Mouse (Mus musculus): Measurements from ENCODE around the gene Vwa5b1. TPM values are rescaled to one million over a fixed set of nuclear protein-coding genes. Genes with fewer than 3 reads are reported as not detected.
A peak's percentile ranks its signal among the peaks of the same experiment; 100 is the strongest.

Vwa5b1 gene
- total RNA-seq, 4 experiments from 2014 or later: 2.8 to 5.0 (median 3.6) TPM

DNA sequence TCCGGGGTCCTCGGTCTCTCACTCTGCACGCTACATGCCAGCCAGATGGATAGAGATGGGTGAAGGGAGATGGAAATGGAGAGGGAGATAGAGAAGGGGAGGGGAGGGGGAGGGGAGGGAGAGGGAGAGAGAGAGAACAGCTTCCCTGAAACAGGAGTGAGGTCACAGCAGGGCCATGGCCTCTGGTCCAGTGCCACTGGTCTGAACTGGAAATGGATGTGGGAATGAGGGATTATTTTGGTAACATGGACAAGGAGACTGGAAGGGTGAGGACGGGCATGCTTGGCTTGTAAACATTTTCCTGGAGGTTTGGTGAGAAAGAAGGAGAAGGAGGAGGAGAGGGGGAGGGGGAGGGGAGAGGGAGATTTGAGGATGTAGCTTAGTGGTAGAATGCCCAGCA is 59.0 kb downstream of the Vwa5b1 start:
- no peak for DNase-seq (ENCODE audit: low spot score in 2 of 2)

DNA sequence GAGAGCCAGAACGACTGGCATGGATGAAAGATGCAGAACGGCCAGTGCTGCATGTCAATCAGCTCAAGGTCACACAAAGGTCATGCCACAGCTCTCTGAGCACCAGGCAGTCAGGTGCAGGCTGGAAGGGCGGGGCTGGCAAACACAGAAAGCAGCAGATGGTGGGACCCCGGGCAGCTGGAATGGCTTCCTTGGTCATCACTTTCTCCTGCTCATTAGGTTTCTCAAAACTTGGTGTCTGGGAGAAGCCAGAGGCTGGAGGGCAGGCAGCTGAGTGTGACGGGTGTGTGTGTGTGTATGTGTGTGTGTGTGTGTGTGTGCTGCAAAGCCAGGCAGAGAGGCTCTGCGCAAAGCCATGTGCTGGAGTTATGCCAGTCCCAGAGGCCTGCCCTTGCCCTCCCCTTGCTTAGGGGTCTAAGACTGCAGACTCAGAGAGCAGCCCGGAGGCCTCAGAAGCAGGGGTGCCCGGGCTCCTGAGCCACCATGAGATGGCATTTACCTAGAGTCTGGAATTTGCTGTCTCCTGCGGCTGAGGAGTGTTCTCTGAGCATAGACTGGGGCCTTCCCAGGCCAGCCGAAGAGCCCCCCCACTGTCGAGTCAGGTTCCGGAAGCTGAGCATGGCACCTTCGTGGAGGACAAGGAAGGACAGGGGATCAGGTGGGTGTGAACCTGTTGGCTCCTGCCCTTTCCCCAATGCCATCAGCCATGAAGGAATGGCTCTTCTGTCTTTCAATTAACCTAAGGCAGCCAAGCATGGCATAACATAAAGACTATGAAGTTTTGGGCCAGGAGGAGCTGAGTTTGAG is 60.7 kb downstream of the Vwa5b1 start:
- no peak for DNase-seq (ENCODE audit: low spot score in 2 of 2)

DNA sequence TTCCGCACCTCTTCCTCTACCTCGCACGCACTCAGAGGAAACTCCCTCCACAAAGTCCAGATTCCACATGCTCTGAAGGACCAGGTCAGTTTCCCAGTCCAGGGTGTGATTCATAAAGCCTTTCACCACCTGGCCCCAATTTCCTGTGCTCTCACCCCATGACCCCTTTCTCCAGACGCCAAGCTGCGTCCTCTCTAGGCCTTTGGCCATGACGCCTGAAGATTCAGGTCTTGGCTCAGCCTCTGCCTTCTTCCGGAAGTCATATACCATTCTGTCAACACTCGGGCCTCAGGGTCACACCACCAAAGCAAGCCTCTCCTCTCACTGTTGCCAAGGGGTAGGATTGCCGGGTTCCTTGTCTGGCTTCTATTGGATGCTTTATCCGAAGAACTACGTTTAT is 65.8 kb downstream of the Vwa5b1 start:
- no peak for DNase-seq (ENCODE audit: low spot score in 2 of 2)

DNA sequence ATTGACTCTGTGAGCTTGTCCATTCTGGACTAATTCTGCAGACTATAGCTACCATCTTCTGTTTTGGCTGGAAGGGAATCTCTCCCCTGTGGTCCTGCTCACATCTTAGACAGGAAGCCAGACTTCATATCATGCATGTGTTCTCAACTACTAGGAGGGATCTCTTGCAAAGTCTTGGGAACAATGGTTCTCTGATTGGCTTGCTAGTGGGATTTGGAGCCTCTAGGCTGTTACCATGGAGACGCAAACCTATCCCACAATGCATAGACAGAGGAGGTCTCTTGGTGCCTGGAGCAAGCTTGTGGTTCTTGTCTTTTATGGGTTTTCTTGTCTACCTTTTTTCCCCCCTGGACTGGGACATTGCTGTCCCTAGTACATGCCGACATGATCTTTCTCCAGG is 67.4 kb downstream of the Vwa5b1 start:
- no peak for DNase-seq (ENCODE audit: low spot score in 2 of 2)

DNA sequence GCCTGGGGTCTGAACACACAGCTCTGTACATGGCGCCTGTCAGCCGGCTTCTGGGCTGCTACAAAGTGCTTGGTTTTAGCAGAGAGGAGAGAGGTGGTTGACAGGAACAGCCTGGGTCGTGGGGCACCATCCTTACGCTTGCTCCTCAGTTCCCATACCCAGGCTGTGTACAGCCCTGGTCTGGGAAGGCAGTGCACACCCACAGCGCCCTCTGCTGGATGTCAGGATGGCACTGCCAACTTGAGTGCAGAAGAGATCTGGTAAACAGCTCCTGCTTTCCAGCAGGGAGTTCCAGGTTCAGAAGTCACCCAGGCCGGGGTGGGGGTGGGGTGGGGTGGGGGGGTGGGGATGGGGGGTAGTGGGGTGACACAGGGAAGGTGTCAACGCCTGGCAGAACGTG is 73.7 kb downstream of the Vwa5b1 start:
- peak; percentile 79 to 90 for DNase-seq (ENCODE audit: low spot score in 2 of 2)

DNA sequence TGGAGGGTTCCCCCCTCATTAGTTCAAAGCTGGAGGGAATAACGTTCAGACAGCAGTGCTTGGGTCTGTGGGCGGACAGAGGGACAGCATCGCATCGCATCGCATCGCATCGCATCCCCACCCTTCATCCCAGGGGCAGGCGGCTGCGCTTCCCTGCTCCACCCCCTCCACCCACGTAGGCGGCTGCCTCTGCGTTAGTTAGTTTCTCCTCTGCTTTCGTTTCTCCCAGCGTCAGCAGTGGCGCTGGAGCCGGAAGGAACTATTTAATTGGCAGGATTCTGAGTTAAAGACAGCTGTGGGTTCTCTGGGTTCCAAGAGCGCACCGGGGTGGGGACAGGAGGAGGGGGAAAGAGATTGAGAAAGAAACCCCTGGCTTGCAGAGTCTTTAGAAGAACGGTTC is 80.2 kb downstream of the Vwa5b1 start:
- DNase-seq (ENCODE audit: low spot score in 2 of 2): peak in 1 of 2 experiments; percentile 49

DNA sequence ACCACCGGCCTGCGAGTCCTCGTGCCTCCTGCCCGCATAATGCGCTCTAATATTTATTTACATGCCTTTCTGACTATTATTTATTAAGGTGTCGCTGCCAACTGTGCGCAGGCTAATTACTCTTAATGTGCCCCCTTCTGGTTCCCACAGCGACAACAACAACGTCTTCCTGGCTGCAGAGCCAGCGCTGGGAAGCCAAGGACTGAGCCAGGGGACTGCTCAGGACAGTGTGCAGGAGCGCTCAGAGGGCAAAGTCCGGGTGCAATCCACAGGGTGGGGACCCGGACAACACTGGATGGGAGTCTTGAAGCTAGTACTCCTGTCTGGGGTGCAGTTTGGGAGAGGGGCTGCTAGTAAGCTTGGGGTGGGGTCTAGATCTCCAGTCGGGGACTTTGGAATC is 80.8 kb downstream of the Vwa5b1 start:
- no peak for DNase-seq (ENCODE audit: low spot score in 2 of 2)

DNA sequence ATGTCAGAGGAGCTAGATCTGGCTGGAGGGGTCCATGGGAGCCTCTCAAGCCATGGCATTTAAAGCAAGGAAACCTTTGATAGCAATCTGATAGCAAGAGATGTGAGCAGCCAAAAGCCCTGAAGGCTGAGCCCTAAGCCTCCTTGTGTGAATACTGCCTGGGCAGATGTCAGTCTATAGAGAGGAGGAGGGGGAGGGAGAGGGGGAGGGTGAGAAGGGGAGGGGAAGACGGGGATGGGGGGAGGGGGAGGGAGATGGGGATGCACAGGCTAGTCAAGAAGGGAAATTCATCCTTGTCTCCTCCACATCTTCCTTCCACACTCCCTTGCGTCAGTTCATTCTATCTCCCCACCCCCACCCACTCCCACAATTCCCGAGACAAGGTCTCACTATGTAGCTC is 81.4 kb downstream of the Vwa5b1 start:
- DNase-seq (ENCODE audit: low spot score in 2 of 2): no peak

DNA sequence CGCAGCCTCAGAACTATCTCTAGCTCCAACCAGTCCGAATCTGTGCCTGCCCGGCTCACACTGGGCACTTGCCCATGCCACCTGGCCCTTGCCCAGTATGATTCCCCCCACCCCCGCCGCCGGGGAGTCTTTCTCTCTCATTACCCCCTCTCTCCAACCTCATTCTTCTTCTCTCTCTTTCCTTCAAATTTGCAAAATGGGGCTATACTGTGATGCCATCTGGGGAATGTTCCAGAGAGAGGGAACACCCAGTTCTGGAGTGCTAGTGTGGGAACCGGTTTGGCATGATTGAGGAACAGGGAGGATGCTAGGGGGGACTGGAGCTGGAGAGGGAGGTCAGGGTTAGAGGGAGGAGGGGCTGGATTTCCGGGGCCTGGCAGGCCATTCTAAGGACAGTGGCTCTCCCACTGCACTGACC is 82.2 kb downstream of the Vwa5b1 start:
- peak; percentile 51 to 58 for DNase-seq (ENCODE audit: low spot score in 2 of 2)

DNA sequence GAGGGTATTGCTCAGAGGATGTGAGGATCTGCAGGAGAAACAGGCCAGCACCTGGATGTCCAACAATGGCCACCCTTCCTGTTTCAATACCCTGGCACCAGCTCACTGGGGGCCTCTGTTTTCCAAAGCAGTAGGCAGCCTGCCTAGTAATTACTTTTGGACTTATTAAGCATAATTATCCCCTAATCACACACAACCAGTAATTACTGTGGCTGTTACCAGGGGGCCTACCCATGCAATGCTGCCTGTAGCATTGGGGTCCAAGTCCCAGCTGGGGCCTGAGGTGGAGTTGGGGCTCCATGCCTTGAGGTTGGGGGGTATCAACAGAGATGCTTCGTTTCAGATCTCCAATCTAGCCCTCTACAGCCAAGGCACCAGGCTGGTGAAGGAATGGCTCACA is 82.6 kb downstream of the Vwa5b1 start:
- no peak for DNase-seq (ENCODE audit: low spot score in 2 of 2)

DNA sequence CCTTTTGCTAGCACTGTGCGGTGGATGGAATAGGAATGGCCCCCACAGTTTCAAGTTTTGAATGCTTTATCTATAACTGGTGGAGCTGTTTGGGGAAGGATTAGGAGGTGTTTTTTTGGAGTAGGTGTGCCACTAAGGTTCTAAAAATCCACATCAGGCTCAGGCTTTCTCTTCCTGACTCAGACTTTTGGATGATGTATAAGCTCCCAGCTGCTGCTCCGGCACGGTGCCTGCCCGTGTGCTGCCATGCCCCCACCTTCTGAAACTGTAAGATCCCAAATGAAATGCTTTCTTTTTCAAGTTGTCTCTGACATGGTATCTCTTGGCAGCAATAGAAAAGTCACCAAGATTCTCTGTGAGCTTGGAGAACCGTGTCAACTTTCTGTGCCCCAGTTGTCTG is 84.1 kb downstream of the Vwa5b1 start:
- DNase-seq (ENCODE audit: low spot score in 2 of 2): no peak

DNA sequence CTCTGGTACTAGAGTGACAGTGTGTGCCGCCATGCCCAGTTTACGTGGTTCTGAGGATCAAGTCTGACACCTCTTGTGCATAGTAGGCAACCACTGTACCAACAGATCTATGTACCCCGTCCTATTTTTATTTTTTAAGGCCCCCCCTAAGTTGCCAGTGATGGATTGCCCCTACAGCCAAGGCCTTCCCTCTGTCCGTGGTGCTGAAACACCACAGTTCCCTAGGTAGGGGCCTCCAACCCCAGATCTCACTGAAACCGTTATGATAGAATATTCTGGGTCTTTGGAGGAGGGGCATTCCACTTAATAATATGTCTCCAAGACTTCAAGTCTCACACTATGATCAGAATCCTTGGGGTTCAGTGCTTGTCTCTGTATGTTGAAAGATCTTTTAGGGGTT is 85.1 kb downstream of the Vwa5b1 start:
- no peak for DNase-seq (ENCODE audit: low spot score in 2 of 2)

DNA sequence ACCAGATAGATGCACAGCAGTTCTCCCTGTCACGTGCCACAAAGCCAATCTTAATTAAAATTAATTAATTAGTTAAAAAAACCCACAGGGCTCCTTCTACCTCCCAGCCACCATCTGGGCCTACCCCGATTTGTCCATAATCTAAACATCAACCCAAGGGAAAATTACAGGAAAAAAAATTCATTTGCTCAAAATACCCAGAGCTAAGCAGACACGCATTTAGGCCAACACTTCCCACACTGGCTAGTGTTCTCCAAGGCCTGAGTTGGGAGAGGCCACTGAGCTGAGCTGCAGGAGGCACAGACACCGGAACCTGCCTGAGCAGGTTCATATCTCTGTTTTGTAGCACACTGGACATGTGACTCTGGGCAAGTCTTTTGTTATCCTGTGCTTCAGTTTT is 86.7 kb downstream of the Vwa5b1 start:
- DNase-seq (ENCODE audit: low spot score in 2 of 2): no peak

DNA sequence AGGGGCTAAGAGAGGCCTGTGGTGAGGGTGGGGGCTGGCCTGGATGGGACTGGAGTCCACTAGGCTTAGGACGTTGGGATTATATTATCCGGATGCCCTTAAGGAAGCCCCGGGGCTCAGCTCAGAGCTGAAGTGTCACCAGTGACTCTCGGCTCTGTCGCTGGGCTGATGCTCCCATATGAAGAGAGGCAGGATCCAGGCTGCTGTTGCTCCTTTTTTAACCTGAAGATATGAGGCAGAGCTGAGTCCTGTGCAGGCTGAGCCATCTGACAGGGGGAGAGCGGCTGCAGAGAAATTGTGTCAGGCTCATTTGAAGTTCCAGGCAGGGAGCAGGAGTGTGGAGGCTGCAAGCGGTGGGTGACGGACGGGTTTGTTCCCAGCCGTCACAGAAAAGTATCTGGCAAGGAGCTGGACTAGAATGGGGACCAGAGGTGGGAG is 87.5 kb downstream of the Vwa5b1 start:
- DNase-seq (ENCODE audit: low spot score in 2 of 2): no peak

DNA sequence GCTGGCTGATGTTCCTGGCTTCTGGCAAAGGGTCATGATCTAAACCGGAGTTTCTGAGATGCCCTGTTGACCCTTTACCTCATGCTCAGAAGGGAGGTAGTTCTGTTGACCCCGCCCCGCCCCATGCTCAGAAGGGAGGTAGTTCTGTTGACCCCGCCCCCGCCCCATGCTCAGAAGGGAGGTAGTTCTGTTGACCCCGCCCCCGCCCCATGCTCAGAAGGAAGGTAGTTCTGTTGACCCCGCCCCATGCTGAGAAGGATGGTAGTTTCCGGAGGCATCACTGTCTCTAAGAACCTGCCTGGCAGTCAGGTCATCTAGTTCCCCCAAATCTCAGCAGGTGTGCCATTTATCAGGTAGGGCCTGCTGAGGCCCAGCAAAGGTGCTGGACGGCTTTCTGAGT is 88.1 kb downstream of the Vwa5b1 start:
- DNase-seq (ENCODE audit: low spot score in 2 of 2): no peak

DNA sequence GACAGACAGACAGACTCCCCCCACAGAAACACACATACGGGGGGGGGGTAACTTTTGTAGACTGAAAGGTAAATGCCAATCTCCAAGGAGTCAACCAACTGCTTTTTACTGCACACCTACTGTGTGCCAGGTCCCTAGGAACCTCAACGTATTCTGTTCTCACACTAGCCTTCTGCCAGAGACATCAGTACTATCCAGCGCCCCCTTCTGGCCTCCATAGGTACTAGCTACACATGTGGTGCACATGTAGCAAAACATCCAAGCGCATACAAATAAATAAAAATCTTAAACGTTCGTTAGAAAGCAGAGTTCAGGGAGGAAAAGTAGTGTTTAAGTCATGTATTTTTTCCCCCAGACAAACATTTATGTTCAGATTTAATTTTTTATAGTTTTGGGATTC is 88.6 kb downstream of the Vwa5b1 start:
- DNase-seq (ENCODE audit: low spot score in 2 of 2): no peak

DNA sequence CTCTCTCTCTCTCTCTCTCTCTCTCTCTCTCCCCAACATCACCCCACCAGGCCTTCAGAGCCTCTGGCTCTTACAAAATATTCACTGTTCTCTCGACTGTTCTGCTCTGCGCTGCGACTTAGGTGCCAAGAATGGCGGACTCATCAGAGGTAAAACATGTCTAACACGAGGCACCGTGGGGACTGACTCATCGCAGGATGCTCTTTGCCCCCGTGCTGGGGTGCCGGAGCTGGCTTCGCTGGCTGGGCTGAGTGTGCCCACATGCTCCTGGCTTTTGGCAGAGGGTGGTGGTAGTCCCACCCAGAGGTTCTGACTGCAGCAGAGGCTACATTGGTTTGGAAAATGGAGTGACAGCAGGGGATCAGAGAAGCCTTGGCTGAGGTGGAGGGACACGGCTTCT is 89.4 kb downstream of the Vwa5b1 start:
- no peak for DNase-seq (ENCODE audit: low spot score in 2 of 2)

DNA sequence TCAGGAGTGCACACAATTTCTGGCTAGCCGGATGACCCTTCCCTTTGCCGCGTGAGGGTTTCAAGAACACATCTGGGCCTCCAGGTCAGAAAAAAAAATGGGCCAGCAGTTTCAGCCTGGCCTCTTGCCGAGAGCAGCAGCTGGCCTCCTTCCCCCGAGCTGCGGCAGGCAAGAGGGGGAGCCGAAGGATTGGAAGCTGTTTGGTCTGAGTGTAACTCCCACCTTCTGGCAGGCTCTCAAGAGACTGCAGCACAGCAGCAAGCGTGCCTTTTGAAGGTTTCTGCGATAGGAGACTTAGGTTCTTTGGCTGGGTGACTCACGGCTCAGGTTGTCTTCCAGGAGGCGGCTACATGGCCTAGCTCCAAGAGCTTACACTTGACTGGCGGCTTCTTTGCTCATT is 92.5 kb downstream of the Vwa5b1 start:
- DNase-seq (ENCODE audit: low spot score in 2 of 2): no peak

DNA sequence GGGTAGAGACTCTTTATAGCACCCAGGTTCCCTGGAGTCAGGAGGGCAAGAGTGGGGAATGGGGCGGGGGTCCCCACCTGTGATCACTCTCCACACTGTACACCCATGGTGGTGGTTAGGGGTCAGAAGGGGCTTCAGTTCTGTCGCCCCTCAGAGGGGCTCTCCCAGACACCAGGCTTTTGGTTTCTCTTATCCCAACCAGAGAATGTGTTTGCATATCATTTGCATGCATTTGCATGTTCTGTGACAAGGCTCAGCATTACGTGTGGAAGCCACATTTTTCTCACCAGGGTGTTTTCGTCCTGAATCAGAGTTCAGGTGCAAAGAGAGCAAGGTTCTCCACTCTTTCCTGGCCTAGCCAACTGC is 97.6 kb downstream of the Vwa5b1 start:
- no peak for DNase-seq (ENCODE audit: low spot score in 2 of 2)

DNA sequence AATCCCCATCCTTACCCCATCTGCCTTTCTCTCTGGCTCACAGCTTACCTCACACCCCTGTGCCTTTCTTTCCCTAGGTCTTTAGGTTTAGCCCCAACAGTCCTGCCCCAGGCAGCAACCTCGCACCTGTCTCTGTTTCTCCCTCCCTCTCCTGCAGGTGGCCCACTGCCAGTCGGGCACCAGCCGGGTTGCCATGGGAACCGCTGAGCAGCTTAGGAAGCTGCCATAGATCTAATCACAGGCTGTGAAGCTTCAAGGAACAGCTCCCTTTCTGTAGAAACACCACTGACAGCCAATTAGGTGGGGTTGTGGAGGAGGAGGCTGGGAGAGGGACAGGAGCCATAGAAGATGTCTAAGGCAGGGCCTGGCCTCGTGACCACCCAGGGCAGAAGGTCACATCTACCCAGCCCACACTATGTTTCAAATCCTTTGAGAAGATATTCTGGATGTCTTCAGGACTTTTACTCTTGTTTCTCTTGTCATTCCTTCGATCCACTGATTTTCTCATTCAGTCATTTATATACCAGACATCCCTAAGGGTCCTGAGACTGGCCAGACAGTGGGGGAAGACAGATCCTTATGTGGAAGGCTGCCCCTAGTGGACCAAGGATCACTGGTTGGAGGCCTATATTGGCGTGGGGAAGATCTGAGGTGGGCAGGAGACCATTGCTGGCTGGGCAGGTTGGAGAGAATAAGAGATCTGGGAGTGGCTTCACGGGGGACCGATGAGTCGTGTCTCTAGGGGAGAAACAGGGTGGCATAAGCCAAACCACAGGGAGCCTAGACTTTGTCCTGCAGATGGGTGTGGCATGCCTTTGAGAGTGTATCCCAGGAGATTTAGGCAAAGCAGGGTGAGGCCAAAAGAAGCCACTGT is 98.2 kb downstream of the Vwa5b1 start:
- DNase-seq (ENCODE audit: low spot score in 2 of 2): peak; percentile 78 to 80

DNA sequence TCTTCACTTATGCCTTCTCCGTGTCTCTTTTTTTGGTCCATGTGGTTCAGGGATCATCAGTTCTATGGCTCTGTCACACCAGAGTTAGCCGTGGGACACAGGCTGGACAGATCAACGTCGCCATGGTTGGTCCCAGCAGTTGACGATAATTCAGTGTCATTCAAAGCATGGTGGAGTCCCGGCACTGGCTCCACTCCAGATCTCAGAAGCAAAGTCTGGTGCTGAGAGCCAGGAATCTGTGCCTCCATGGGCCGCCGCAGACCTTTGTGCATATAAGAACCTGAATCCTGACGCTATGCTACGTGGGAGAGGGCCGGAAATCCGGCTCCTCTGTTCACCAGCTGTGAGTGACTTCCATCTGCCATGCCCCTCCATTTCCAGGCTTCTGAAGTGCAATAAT is 100.1 kb downstream of the Vwa5b1 start:
- no peak for DNase-seq (ENCODE audit: low spot score in 2 of 2)

DNA sequence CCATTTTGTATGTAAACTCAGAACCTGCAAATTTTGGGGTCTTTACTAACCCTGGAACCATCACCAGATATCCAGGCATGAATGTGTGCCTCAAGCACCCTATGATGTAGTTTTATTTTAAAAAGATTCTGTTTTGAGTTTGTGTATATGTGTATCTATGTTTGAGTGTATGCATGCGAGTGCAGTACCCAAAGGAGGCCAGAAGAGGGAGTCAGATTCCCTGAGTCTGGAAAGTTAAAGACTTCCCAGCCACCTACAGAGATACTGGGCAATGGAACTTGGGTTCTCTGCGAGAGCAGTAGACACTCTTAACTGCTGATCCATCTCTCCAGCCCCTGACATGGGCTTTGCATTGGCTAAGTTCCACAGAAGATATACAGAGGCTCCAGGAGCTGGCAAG is 101.8 kb downstream of the Vwa5b1 start:
- no peak for DNase-seq (ENCODE audit: low spot score in 2 of 2)

DNA sequence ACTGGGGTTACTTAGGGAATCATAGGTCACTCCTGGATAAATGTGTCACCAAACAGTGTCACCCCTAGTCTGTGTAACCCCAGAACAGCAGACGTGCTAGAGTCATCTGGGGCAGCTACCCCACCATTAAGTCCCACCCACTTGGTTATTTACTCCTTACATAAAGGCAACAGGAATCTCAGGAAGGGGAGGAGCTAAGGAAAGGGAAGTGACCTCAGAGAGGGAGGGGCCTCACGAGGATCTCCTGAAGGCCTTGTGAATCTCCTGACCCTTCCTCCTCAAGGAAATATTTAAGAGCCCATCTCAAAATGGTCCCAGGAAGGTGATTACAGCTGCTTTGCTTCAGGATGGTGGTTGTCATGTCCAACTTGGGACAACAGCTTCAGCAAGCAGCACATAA is 103.9 kb downstream of the Vwa5b1 start:
- no peak for DNase-seq (ENCODE audit: low spot score in 2 of 2)
